ENCODE assay signal across 13 mouse cellular contexts in genomic region chr17:54656553-54656952, GRCm38 (mm10).
"Had no signal": no experiment of that assay in that cellular context is flagged by ENCODE, and none has a peak within 500 bp of the region (broad histone marks: within the 10 kb centered on the region; RNA-seq: fewer than 3 reads in every experiment).

No protein-coding gene starts in this region.

- H3K9me3 ChIP-seq: limb, embryonic 12.5 days; liver, embryonic 13.5 days; lung, embryonic 15.5 days; midbrain, embryonic 13.5 days; stomach, embryonic 15.5 days had no signal

- ATAC-seq: inflammation-experienced regulatory T-cells, adult 6 months; intestine, postnatal 0 days; liver, postnatal 0 days; midbrain, embryonic 13.5 days had no signal

- H3K4me2 ChIP-seq: limb, embryonic 12.5 days; liver, embryonic 13.5 days; lung, embryonic 15.5 days; midbrain, embryonic 13.5 days; stomach, embryonic 15.5 days had no signal

- H3K4me3 ChIP-seq: limb, embryonic 12.5 days; liver, embryonic 13.5 days; lung, embryonic 15.5 days; midbrain, embryonic 13.5 days; stomach, embryonic 15.5 days had no signal

- H3K27ac ChIP-seq: limb, embryonic 12.5 days; liver, embryonic 13.5 days; lung, embryonic 15.5 days; midbrain, embryonic 13.5 days; stomach, embryonic 15.5 days had no signal

- DNase-seq: kidney, postnatal 25 days; liver; liver, embryonic 13.5 days; liver, postnatal 0 days; lung, postnatal 14 days; thymus, adult 2 months; thymus, postnatal 25 days had no signal

- H3K9ac ChIP-seq: limb, embryonic 12.5 days; liver, embryonic 13.5 days; liver, postnatal 0 days; lung, embryonic 15.5 days; midbrain, embryonic 13.5 days; stomach, embryonic 15.5 days had no signal

- H3K27me3 ChIP-seq: limb, embryonic 12.5 days; liver, embryonic 13.5 days; lung, embryonic 15.5 days; midbrain, embryonic 13.5 days; stomach, embryonic 15.5 days had no signal

- H3K36me3 ChIP-seq: limb, embryonic 12.5 days; liver, embryonic 13.5 days; lung, embryonic 15.5 days; midbrain, embryonic 13.5 days; stomach, embryonic 15.5 days had no signal

- H3K4me1 ChIP-seq: limb, embryonic 12.5 days; liver, embryonic 13.5 days; lung, embryonic 15.5 days; midbrain, embryonic 13.5 days; stomach, embryonic 15.5 days had no signal
